Mouse (Mus musculus) small intestine, adult 2 months (tissue): ENCODE data around the gene Map2k6.

Experiments used
- CTCF ChIP-seq: fragments of 200-500 bp; IDR thresholded peaks from 2 replicates; pipeline ENCODE4 v1.5.1; 2012; ENCODE audit warnings: low read depth, mild to moderate bottlenecking, control low read depth, inconsistent platforms, low read length, moderate library complexity, mixed read lengths; ENCODE audit not compliant: insufficient replicate concordance, insufficient read length; ENCODE audit errors: extremely low read depth
- POLR2A ChIP-seq: fragments of 200-500 bp; IDR thresholded peaks from 2 replicates; pipeline ENCODE4 v1.6.1; 2012; ENCODE audit warnings: low read depth, mild to moderate bottlenecking, control low read depth, inconsistent platforms, low read length, moderate library complexity

- no peak for TF ChIP-seq POLR2A
- TF ChIP-seq CTCF: no peak
Measured at GRCm38 (mm10) chr11:110426572-110427145, 27.7 kb downstream of the Map2k6 start.
